Mouse (Mus musculus) limb, embryonic 12.5 days (tissue): ENCODE measurements around the gene Gm20388. TPM values are rescaled to one million over a fixed set of nuclear protein-coding genes. Genes with fewer than 3 reads are reported as not detected.

Experiments
- ATAC-seq: fragments of 200-750 bp; cut with Nextera tagmentation; 2 replicates; pipeline ENCODE4 v1.8.0; 2017; ENCODE audit warnings: low read depth, moderate TSS enrichment; ENCODE audit not compliant: insufficient number of reproducible peaks, insufficient read depth, low FRiP score, low TSS enrichment
- H3K27ac ChIP-seq: fragments of 300-500 bp; sonication (generic); 2 replicates; pipeline ENCODE4 v1.5.1; 2016; ENCODE audit warnings: mild to moderate bottlenecking, moderate library complexity
- H3K27me3 ChIP-seq: fragments of 300-500 bp; sonication (generic); 2 replicates; pipeline ENCODE4 v1.6.1; 2016; ENCODE audit warnings: mild to moderate bottlenecking, moderate library complexity
- H3K36me3 ChIP-seq: fragments of 300-500 bp; sonication (generic); 2 replicates; pipeline ENCODE4 v1.6.1; 2016; ENCODE audit warnings: mild to moderate bottlenecking, moderate library complexity
- H3K4me1 ChIP-seq: fragments of 300-500 bp; sonication (generic); replicated peaks from 2 replicates; pipeline ENCODE4 v1.6.1; 2016
- H3K4me2 ChIP-seq: fragments of 300-500 bp; sonication (generic); 2 replicates; pipeline ENCODE4 v1.6.1; 2016; ENCODE audit warnings: mild to moderate bottlenecking, moderate library complexity
- H3K4me3 ChIP-seq: fragments of 300-500 bp; sonication (generic); replicated peaks from 2 replicates; pipeline ENCODE4 v1.5.1; 2016; ENCODE audit warnings: mild to moderate bottlenecking
- H3K9ac ChIP-seq: fragments of 300-500 bp; sonication (generic); replicated peaks from 2 replicates; pipeline ENCODE4 v1.6.1; 2016; ENCODE audit warnings: mild to moderate bottlenecking, moderate library complexity
- H3K9me3 ChIP-seq: fragments of 300-500 bp; sonication (generic); 2 replicates; pipeline ENCODE4 v1.6.1; 2016; ENCODE audit warnings: mild to moderate bottlenecking, moderate library complexity
- WGBS: fragments of 180-500 bp; shearing (Covaris S2); methylation state at CpG from one replicate; pipeline ENCODE4 v1.1.7; 2016; 5-methylcytosine and 5-hydroxymethylcytosine counted together
- polyA plus RNA-seq: library from polyadenylated mRNA; unstranded; fragments of >200 nt; fragmentation: Nextera tagmentation; extraction: Ambion mirVana; gene quantifications from 2 replicates; pipeline ENCODE4 v1.2.1, GENCODE M21; 2016

The Gm20388 gene
- polyA plus RNA-seq, 1 experiment from 2014 or later: not detected

GRCm38 (mm10) chr8:122830349-122831061, 2919.9 kb downstream of the Gm20388 start:
- Histone ChIP-seq H3K9me3 (no peaks in the 10 kb centered on the region), H3K36me3 (no peaks in the 10 kb centered on the region), H3K4me1 (peaks cover 7% of the 10 kb centered on the region; the same call in 1 of the 2 replicates), H3K27me3 (no peaks in the 10 kb centered on the region), H3K4me3 (no peak overlapping the region), H3K4me2 (no peak overlapping the region), H3K9ac (no peak overlapping the region), H3K27ac (no peak overlapping the region)
- peak; percentile 8; the same call in 1 of the 2 replicates for ATAC-seq
- 39% methylated on average over 8 of the region's 8 CpGs for WGBS

- no peaks in the 10 kb centered on the region for H3K4me1 ChIP-seq
- no peak overlapping the region for H3K4me3 ChIP-seq
- H3K9ac ChIP-seq: no peak overlapping the region
- no peak for ATAC-seq
- 85% methylated on average over 8 of the region's 8 CpGs for WGBS
- no peak overlapping the region for H3K4me2 ChIP-seq
- no peaks in the 10 kb centered on the region for H3K9me3 ChIP-seq
- H3K27me3 ChIP-seq: no peaks in the 10 kb centered on the region
- no peak overlapping the region for H3K27ac ChIP-seq
- H3K36me3 ChIP-seq: no peaks in the 10 kb centered on the region
These were observed 2923.8 kb downstream of the Gm20388 start for GRCm38 (mm10) chr8:122834416-122834815.

- no peaks in the 10 kb centered on the region for H3K4me1 ChIP-seq
- no peak overlapping the region for H3K4me2 ChIP-seq
- no peak for ATAC-seq
- H3K27ac ChIP-seq: no peak overlapping the region
- no peak overlapping the region for H3K4me3 ChIP-seq
- no peaks in the 10 kb centered on the region for H3K36me3 ChIP-seq
- no peak overlapping the region for H3K9ac ChIP-seq
- 34% methylated on average over 8 of the region's 8 CpGs for WGBS
- H3K9me3 ChIP-seq: no peaks in the 10 kb centered on the region
- no peaks in the 10 kb centered on the region for H3K27me3 ChIP-seq
These were observed 2924.3 kb downstream of the Gm20388 start for GRCm38 (mm10) chr8:122834971-122835370.

GRCm38 (mm10) chr8:122836199-122836598, 2925.6 kb downstream of the Gm20388 start:
- ATAC-seq: no peak
- Histone ChIP-seq H3K4me3 (no peak overlapping the region), H3K9ac (no peak overlapping the region), H3K4me1 (no peaks in the 10 kb centered on the region), H3K27ac (no peak overlapping the region), H3K36me3 (no peaks in the 10 kb centered on the region), H3K27me3 (no peaks in the 10 kb centered on the region), H3K4me2 (no peak overlapping the region), H3K9me3 (no peaks in the 10 kb centered on the region)
- 85% methylated on average over 12 of the region's 12 CpGs for WGBS

- Histone ChIP-seq H3K27me3 (no peaks in the 10 kb centered on the region), H3K9me3 (no peaks in the 10 kb centered on the region), H3K27ac (no peak overlapping the region), H3K9ac (no peak overlapping the region), H3K36me3 (no peaks in the 10 kb centered on the region), H3K4me2 (no peak overlapping the region), H3K4me1 (no peaks in the 10 kb centered on the region), H3K4me3 (no peak overlapping the region)
- no peak for ATAC-seq
- 85% methylated on average over 13 of the region's 13 CpGs for WGBS
These were observed 2926.1 kb downstream of the Gm20388 start for GRCm38 (mm10) chr8:122836696-122837095.

- Histone ChIP-seq H3K9ac (no peak overlapping the region), H3K4me1 (peaks cover 11% of the 10 kb centered on the region; the same call in 1 of the 2 replicates), H3K4me3 (no peak overlapping the region), H3K27ac (no peak overlapping the region), H3K27me3 (peaks cover 7% of the 10 kb centered on the region), H3K4me2 (no peak overlapping the region), H3K36me3 (no peaks in the 10 kb centered on the region), H3K9me3 (no peaks in the 10 kb centered on the region)
- 76% methylated on average over 3 of the region's 3 CpGs for WGBS
- no peak for ATAC-seq
These were observed 2933.5 kb downstream of the Gm20388 start for GRCm38 (mm10) chr8:122844161-122844560.

GRCm38 (mm10) chr8:122845662-122846061, 2935.0 kb downstream of the Gm20388 start:
- Histone ChIP-seq H3K4me3 (no peak overlapping the region), H3K9ac (no peak overlapping the region), H3K9me3 (no peaks in the 10 kb centered on the region), H3K4me2 (no peak overlapping the region), H3K4me1 (peaks cover 21% of the 10 kb centered on the region), H3K27me3 (peaks cover 7% of the 10 kb centered on the region), H3K36me3 (no peaks in the 10 kb centered on the region), H3K27ac (no peak overlapping the region)
- 75% methylated on average over 4 of the region's 4 CpGs for WGBS
- ATAC-seq: no peak

GRCm38 (mm10) chr8:122847829-122848561, 2937.4 kb downstream of the Gm20388 start, which contains the start of gene Cdh15:
Gene Cdh15, plus strand, starts transcription at chr8:122847966.
- Histone ChIP-seq H3K27ac (peak within 1 kb of the TSS; percentile 56), H3K27me3 (peaks cover 7% of the 10 kb centered on the region), H3K36me3 (no peaks in the 10 kb centered on the region), H3K4me1 (peaks cover 27% of the 10 kb centered on the region), H3K9ac (no peak within 1 kb of the TSS; the same call in 1 of the 2 replicates), H3K4me3 (peak within 1 kb of the TSS; percentile 30), H3K9me3 (no peaks in the 10 kb centered on the region), H3K4me2 (peak within 1 kb of the TSS; percentile 44)
- 14% methylated on average over 18 of the region's 18 CpGs for WGBS
- ATAC-seq: peak; percentile 85

GRCm38 (mm10) chr8:122849152-122849910, 2938.7 kb downstream of the Gm20388 start:
- Histone ChIP-seq H3K4me3 (peak overlapping the region; percentile 30; the same call in 1 of the 2 replicates), H3K9me3 (no peaks in the 10 kb centered on the region), H3K36me3 (no peaks in the 10 kb centered on the region), H3K4me1 (peaks cover 36% of the 10 kb centered on the region), H3K9ac (peak overlapping the region; percentile 18; the same call in 1 of the 2 replicates), H3K4me2 (peak overlapping the region; percentile 44), H3K27me3 (peaks cover 7% of the 10 kb centered on the region), H3K27ac (peak overlapping the region; percentile 56)
- 47% methylated on average over 11 of the region's 11 CpGs for WGBS
- ATAC-seq: no peak

- H3K4me2 ChIP-seq: 0 out of 2 replicates have a peak overlapping the region, but pooled peaks have one; percentile 19
- peaks cover 36% of the 10 kb centered on the region for H3K4me1 ChIP-seq
- H3K9ac ChIP-seq: no peak overlapping the region
- WGBS: 57% methylated on average over 3 of the region's 3 CpGs
- no peak overlapping the region for H3K27ac ChIP-seq
- H3K36me3 ChIP-seq: no peaks in the 10 kb centered on the region
- H3K4me3 ChIP-seq: no peak overlapping the region
- peak; percentile 53; the same call in 1 of the 2 replicates for ATAC-seq
- H3K27me3 ChIP-seq: peaks cover 10% of the 10 kb centered on the region
- H3K9me3 ChIP-seq: no peaks in the 10 kb centered on the region
These were observed 2940.1 kb downstream of the Gm20388 start for GRCm38 (mm10) chr8:122850641-122851240.
